Mouse (Mus musculus) right cerebral cortex, postnatal 25 days (tissue): ENCODE measurements around the gene Fyb.
"Not testable (repeated sequence)": the region's sequence is repeated elsewhere in the genome, so short reads cannot be mapped to it uniquely, and the experiment has no call there.

Experiments
- DNase-seq: peaks from one replicate; pipeline ENCODE4 v3.0.0; 2022

Gene Fyb

GRCm38 (mm10) chr15:6562629-6563028, 40.0 kb downstream of the Fyb start:
- DNase-seq: no peak

- DNase-seq: no peak
Measured at GRCm38 (mm10) chr15:6564977-6565421, 42.3 kb downstream of the Fyb start.

- DNase-seq: no peak
Measured at GRCm38 (mm10) chr15:6565873-6566272, 43.2 kb downstream of the Fyb start.

- no peak for DNase-seq
Measured at GRCm38 (mm10) chr15:6567993-6568392, 45.3 kb downstream of the Fyb start.

GRCm38 (mm10) chr15:6568605-6569004, 46.0 kb downstream of the Fyb start:
- no peak for DNase-seq

- DNase-seq: no peak
Measured at GRCm38 (mm10) chr15:6569074-6569473, 46.4 kb downstream of the Fyb start.

GRCm38 (mm10) chr15:6570164-6570861, 47.7 kb downstream of the Fyb start:
- no peak for DNase-seq

GRCm38 (mm10) chr15:6570876-6571275, 48.2 kb downstream of the Fyb start:
- peak; percentile 49 for DNase-seq

GRCm38 (mm10) chr15:6574283-6574960, 51.8 kb downstream of the Fyb start:
- DNase-seq: no peak

GRCm38 (mm10) chr15:6577971-6578370, 55.3 kb downstream of the Fyb start:
- DNase-seq: no peak

GRCm38 (mm10) chr15:6578654-6579053, 56.0 kb downstream of the Fyb start:
- DNase-seq: no peak

- DNase-seq: no peak
Measured at GRCm38 (mm10) chr15:6579194-6579768, 56.6 kb downstream of the Fyb start.

- DNase-seq: no peak
Measured at GRCm38 (mm10) chr15:6579769-6580261, 57.2 kb downstream of the Fyb start.

GRCm38 (mm10) chr15:6584645-6585044, 62.0 kb downstream of the Fyb start:
- no peak for DNase-seq

GRCm38 (mm10) chr15:6586351-6586750, 63.7 kb downstream of the Fyb start:
- not testable (repeated sequence) for DNase-seq

- DNase-seq: no peak
Measured at GRCm38 (mm10) chr15:6587526-6587925, 64.9 kb downstream of the Fyb start.

GRCm38 (mm10) chr15:6588192-6588591, 65.5 kb downstream of the Fyb start:
- no peak for DNase-seq

GRCm38 (mm10) chr15:6590846-6591451, 68.3 kb downstream of the Fyb start:
- no peak for DNase-seq

GRCm38 (mm10) chr15:6591527-6591926, 68.9 kb downstream of the Fyb start:
- DNase-seq: no peak

- DNase-seq: no peak
Measured at GRCm38 (mm10) chr15:6592561-6593253, 70.1 kb downstream of the Fyb start.

GRCm38 (mm10) chr15:6593254-6593623, 70.6 kb downstream of the Fyb start:
- no peak for DNase-seq

- DNase-seq: no peak
Measured at GRCm38 (mm10) chr15:6598626-6599025, 76.0 kb downstream of the Fyb start.

- no peak for DNase-seq
Measured at GRCm38 (mm10) chr15:6600314-6600713, 77.7 kb downstream of the Fyb start.
